Mouse (Mus musculus): ENCODE measurements around the gene Sln. TPM values are rescaled to one million over a fixed set of nuclear protein-coding genes. Genes with fewer than 3 reads are reported as not detected.

The Sln gene
- total RNA-seq, 2 experiments from 2014 or later = not detected

- ATAC-seq (replicated peaks; ENCODE audit: low FRiP score, low TSS enrichment, poor library complexity, severe bottlenecking) = no peak
Measured at GRCm38 (mm10) chr9:53899836-53900235, 49.9 kb downstream of the Sln start.

GRCm38 (mm10) chr9:53903215-53903842 lies 53.4 kb downstream of the Sln start:
- ATAC-seq (replicated peaks; ENCODE audit: low FRiP score, low TSS enrichment, poor library complexity, severe bottlenecking) = no peak

Other genes with a start within 250 kb of the Sln start
- gene Acat1, start 239.8 kb upstream of the Sln start, total RNA-seq (2014; fragmentation: Nextera tagmentation) = 59.3 and 61.2 TPM in 2 replicates
- 51.1 and 62.7 TPM in 2 replicates for gene Acat1, start 239.8 kb upstream of the Sln start, total RNA-seq (2017)
- 32.0 and 37.9 TPM in 2 replicates for gene Cul5, start 180.2 kb upstream of the Sln start, total RNA-seq (2014; fragmentation: Nextera tagmentation)
- gene Cul5, start 180.2 kb upstream of the Sln start, total RNA-seq (2017) = 83.3 and 86.8 TPM in 2 replicates
- gene Rab39, start 143.9 kb upstream of the Sln start, total RNA-seq (2014; fragmentation: Nextera tagmentation) = not detected in 2 replicates
- not detected in 2 replicates for gene Rab39, start 143.9 kb upstream of the Sln start, total RNA-seq (2017)
- 3.2 and 3.3 TPM in 2 replicates for gene Slc35f2, start 78.6 kb upstream of the Sln start, total RNA-seq (2014; fragmentation: Nextera tagmentation)
- 1.6 and 2.7 TPM in 2 replicates for gene Slc35f2, start 78.6 kb upstream of the Sln start, total RNA-seq (2017)
- gene Elmod1, start 125.1 kb downstream of the Sln start, total RNA-seq (2014; fragmentation: Nextera tagmentation) = not detected in 2 replicates
- gene Elmod1, start 125.1 kb downstream of the Sln start, total RNA-seq (2017) = not detected in 2 replicates
- gene Tnfaip8l3, start 218.2 kb downstream of the Sln start, total RNA-seq (2014; fragmentation: Nextera tagmentation) = not detected in 2 replicates
- gene Tnfaip8l3, start 218.2 kb downstream of the Sln start, total RNA-seq (2017) = not detected in 2 replicates